Mouse (Mus musculus): ENCODE measurements around the gene Hist1h4m. TPM values are rescaled to one million over a fixed set of nuclear protein-coding genes. Genes with fewer than 3 reads are reported as not detected.
"Not testable (repeated sequence)": the region's sequence is repeated elsewhere in the genome, so short reads cannot be mapped to it uniquely, and the experiment has no call there.

The Hist1h4m gene
- polyA plus RNA-seq (2012; ENCODE audit: insufficient read depth, insufficient read length, low replicate concordance, missing spikeins) = not detected in 2 replicates

DNA sequence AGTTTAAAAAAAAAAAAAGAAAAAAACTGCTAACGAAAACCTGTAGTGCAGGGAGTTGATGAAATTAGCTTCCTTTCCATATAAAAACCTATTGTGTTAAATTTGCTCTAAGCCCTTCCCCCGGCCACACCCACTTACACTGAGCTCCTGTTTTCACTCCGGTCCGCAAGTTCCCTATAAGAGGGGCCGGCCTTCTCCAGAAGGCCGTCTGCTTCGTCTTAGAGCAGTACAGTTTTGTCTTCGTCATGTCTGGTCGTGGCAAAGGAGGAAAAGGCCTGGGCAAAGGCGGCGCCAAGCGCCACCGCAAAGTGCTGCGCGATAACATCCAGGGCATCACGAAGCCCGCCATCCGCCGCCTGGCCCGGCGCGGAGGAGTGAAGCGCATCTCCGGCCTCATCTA is at the start of gene Hist1h4m:
TSS of gene Hist1h4m (plus strand) at position 208 of the 400 bp plus-strand sequence.
- H3K4me1 ChIP-seq (ENCODE audit: control insufficient read depth, insufficient read depth, low read length); H3K27ac ChIP-seq (ENCODE audit: insufficient read depth, low read depth, low read length): not testable (repeated sequence)
- WGBS = no CpG with 5 or more reads among the region's 24 CpGs
- peak within 1 kb of the TSS; percentile 29 for H3K4me3 ChIP-seq (ENCODE audit: insufficient read depth, low read depth, low read length)

DNA sequence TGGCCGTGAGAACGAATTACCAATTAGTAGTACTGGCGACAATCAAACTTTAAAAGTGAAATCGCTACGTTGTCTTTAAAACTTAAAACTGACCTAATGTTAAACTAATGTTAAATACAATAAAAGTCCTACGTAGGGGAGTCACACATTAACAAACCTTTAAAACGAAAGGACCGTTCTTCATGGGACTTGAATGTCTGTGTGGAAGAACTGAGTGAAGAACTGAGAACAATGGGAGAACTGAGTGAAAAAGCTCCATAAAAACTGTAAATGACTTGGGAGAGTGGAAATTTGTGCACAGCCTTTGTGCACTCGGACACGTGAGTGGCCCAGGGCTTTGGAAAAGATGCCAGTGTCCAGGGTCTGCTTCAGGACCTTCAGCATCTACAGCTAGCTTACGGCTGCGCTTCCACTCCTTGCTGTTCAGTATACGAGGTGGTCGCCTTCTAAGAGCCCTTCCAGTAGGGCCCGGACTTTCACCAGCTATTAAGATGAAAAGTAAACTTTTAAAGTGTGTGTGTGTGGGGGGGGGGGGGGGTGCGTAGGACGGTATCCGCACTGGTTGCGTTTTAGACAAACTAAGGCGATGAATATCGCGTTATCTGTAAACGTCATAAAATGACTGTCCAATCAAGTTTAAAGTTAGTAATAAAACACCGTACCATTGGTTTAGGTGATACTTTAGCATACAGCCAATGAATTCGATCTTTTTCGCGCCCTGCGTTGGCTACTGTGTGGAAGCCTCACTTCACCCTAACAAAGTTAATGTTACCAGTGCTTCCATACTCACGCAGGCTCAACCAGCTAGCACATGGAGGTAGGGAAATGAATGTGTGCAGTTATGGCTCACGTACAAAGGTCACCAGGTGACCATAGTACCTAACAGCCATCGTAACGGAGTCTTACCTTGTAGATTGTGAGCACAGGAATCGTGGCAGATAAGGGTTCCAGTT is 32.5 kb upstream of the Hist1h4m start:
- 2% methylated on average over 33 of the region's 33 CpGs for WGBS
- TF ChIP-seq CTCF (IDR thresholded peaks at IDR 0.05; ENCODE audit: insufficient read depth, low read depth, low read length) (no peak), POLR2A (IDR thresholded peaks at IDR 0.05; ENCODE audit: insufficient read depth, low read depth, low read length) (no peak)
- no peaks in the 10 kb centered on the region; the same call in 1 of the 2 replicates for H3K4me1 ChIP-seq (ENCODE audit: control insufficient read depth, insufficient read depth, low read length)
- H3K27ac ChIP-seq (ENCODE audit: insufficient read depth, low read depth, low read length) = peak overlapping the region; percentile 43; the same call in 1 of the 2 replicates
- H3K4me3 ChIP-seq (ENCODE audit: insufficient read depth, low read depth, low read length) = peak overlapping the region; percentile 62

DNA sequence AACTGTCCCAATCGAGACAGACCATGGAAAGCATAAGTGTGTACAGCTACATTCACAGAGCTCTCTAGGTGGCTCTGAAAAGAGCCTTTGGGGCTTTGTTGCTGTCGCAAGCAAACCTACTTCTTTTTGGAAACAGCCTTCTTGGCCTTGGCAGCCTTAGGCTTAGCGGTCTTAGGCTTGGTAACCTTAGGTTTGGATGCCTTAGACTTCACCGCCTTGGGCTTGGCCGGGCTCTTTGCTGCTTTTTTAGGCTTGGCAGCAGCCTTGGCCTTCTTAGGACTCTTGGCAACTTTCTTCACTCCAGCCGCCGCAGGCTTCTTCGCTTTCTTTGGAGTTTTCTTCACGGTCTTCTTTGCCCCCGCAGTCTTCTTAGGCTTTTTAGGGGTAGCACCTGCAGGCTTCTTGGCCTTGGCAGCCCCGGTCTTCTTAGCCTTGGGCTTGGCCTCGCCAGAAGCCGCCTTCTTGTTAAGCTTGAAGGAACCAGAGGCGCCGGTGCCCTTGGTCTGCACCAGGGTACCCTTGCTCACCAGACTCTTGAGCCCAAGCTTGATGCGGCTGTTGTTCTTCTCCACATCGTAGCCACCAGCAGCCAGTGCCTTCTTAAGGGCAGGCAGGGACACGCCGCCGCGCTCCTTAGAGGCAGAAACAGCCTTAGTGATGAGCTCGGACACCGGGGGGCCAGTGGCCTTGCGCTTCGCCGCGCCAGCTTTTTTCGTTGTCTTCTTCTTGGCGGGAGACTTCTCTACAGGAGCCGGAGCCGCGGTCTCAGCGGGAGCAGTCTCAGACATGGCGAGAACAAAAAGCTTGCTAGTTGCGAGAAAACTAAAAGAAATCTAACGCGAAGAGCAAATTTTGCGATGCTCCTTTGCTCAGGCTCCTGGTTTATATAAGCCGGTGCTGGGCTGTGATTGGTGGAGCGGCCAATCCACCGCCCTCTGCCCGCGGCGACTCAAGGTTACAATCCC is 31.5 kb upstream of the Hist1h4m start, which contains the start of gene Hist1h1b:
TSS of gene Hist1h1b (minus strand) at position 859 of the 965 bp plus-strand sequence.
- Histone ChIP-seq H3K4me1 (ENCODE audit: control insufficient read depth, insufficient read depth, low read length) (no peaks in the 10 kb centered on the region; the same call in 1 of the 2 replicates), H3K27ac (ENCODE audit: insufficient read depth, low read depth, low read length) (peak within 1 kb of the TSS; percentile 43), H3K4me3 (ENCODE audit: insufficient read depth, low read depth, low read length) (peak within 1 kb of the TSS; percentile 62)
- TF ChIP-seq CTCF (IDR thresholded peaks at IDR 0.05; ENCODE audit: insufficient read depth, low read depth, low read length) (no peak), POLR2A (IDR thresholded peaks at IDR 0.05; ENCODE audit: insufficient read depth, low read depth, low read length) (peak; percentile 29; the same call in 1 of the 2 replicates)
- under 1% methylated on average over 44 of the region's 44 CpGs for whole genome bisulfite sequencing

DNA sequence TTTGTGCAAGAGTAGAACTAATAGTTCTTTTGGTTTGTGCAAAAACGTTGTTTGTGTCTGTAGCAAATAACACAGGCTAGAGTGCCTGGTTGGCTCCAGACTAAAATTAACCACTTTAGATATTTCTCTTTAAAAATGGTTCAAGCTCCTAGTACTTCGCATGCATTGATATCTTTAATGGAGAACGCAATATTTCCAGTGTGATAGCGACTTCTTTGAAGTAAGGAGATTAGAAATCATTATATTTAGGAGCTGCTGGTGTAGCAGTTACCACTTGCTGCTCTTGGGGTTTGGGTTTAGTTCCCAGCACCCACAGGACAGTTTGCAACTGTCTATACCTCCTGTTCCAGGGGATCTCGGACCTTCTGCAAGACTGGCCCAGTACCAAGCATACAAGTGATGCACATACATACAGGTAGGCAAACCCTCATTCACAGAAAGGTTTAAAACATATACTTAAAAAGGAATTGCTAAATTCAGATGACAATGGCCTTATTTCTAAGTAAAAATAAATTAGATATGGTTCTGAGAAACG is 30.5 kb upstream of the Hist1h4m start:
- no peak overlapping the region for H3K4me3 ChIP-seq (ENCODE audit: insufficient read depth, low read depth, low read length)
- H3K4me1 ChIP-seq (ENCODE audit: control insufficient read depth, insufficient read depth, low read length) = no peaks in the 10 kb centered on the region; the same call in 1 of the 2 replicates
- H3K27ac ChIP-seq (ENCODE audit: insufficient read depth, low read depth, low read length) = no peak overlapping the region
- 50% methylated on average over 6 of the region's 6 CpGs for WGBS
- TF ChIP-seq POLR2A (IDR thresholded peaks at IDR 0.05; ENCODE audit: insufficient read depth, low read depth, low read length) (no peak), CTCF (IDR thresholded peaks at IDR 0.05; ENCODE audit: insufficient read depth, low read depth, low read length) (no peak)

DNA sequence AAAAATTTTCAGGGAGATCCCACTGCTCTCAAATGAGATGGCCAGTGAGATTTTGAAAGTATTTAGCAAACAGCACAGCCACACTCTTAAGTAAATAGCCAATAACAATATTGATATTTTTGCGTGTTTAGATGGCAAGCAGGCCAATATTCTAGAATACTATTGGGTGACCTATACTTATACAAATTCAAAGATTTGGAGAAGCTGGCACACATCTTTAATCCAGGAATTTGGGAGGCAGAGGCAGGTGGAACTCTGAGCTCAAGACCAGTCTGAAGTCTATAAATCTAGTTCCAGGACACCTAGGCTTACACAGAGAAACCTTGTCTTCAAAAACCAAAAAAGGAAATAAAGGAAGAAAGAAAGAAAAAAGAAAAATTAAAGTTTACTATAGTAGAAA is 29.9 kb upstream of the Hist1h4m start:
- H3K4me3 ChIP-seq (ENCODE audit: insufficient read depth, low read depth, low read length) = no peak overlapping the region
- no peak overlapping the region for H3K27ac ChIP-seq (ENCODE audit: insufficient read depth, low read depth, low read length)
- no peaks in the 10 kb centered on the region; the same call in 1 of the 2 replicates for H3K4me1 ChIP-seq (ENCODE audit: control insufficient read depth, insufficient read depth, low read length)
- no peak for TF ChIP-seq POLR2A (IDR thresholded peaks at IDR 0.05; ENCODE audit: insufficient read depth, low read depth, low read length)
- TF ChIP-seq CTCF (IDR thresholded peaks at IDR 0.05; ENCODE audit: insufficient read depth, low read depth, low read length) = no peak
- whole genome bisulfite sequencing = 92% methylated on average over 1 of the region's 1 CpGs

DNA sequence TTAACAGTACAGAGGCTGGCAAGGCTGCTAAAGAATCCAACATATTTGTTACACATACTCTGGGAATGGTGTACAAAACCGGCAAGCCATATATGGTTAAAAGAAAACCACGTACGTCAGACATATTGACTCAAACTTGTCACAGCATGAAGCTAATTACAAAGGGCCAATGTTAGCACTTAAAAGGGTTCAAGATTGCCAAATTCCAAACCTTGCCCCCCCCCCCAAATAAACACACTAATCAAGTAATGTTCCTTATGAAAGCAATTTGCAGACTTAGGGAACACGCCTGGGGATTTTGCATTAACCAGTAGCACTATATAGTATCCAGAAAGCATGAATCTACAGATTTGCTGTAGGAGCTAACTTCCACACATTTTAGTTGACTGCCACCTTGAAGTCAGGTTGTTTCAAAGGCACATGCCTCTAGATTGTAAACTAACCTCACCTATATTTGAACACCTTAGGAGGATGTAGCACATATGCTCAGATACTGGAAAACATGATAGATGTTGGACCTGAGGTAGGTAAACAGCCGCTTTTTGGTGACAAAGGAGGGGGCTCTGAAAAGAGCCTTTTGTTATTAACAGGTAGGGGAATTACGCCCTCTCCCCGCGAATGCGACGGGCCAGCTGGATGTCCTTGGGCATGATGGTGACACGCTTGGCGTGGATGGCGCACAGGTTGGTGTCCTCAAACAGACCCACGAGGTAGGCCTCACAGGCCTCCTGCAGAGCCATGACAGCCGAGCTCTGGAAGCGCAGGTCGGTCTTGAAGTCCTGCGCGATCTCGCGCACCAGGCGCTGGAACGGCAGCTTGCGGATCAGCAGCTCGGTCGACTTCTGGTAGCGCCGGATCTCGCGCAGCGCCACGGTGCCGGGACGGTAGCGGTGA is 28.9 kb upstream of the Hist1h4m start:
- 2% methylated on average over 16 of the region's 35 CpGs for WGBS
- not testable (repeated sequence) for H3K4me1 ChIP-seq (ENCODE audit: control insufficient read depth, insufficient read depth, low read length)

DNA sequence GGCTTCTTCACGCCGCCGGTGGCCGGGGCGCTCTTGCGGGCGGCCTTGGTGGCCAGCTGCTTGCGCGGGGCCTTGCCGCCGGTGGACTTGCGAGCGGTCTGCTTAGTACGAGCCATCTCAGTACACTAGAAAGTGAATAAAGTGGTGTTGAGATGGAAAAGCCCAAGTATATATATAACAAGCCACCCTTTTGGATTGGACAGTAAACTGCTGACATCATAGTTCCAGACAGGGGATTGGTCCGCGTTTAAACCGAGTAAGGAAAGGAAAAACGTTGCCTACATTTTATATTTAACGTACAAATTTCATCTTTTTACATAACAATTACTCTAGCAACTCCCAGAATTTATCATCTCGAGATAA is 28.3 kb upstream of the Hist1h4m start, which contains the start of gene Hist1h3i:
TSS of gene Hist1h3i (minus strand) at position 116 of the 363 bp plus-strand sequence.
- peak within 1 kb of the TSS; percentile 59 for H3K4me3 ChIP-seq (ENCODE audit: insufficient read depth, low read depth, low read length)
- TF ChIP-seq CTCF (IDR thresholded peaks at IDR 0.05; ENCODE audit: insufficient read depth, low read depth, low read length) (no peak), POLR2A (IDR thresholded peaks at IDR 0.05; ENCODE audit: insufficient read depth, low read depth, low read length) (no peak)
- WGBS = 0% methylated on average over 17 of the region's 20 CpGs
- H3K4me1 ChIP-seq (ENCODE audit: control insufficient read depth, insufficient read depth, low read length) = no peaks in the 10 kb centered on the region; the same call in 1 of the 2 replicates
- H3K27ac ChIP-seq (ENCODE audit: insufficient read depth, low read depth, low read length) = peak within 1 kb of the TSS; percentile 70; the same call in 1 of the 2 replicates

More for the DNA sequence above, 28.9 kb upstream of the Hist1h4m start:
- Histone ChIP-seq H3K27ac (ENCODE audit: insufficient read depth, low read depth, low read length) (peak overlapping the region; percentile 70; the same call in 1 of the 2 replicates), H3K4me3 (ENCODE audit: insufficient read depth, low read depth, low read length) (peak overlapping the region; percentile 59)

Measured in olfactory bulb, adult 2 months (tissue).